In the genomic region with DNA sequence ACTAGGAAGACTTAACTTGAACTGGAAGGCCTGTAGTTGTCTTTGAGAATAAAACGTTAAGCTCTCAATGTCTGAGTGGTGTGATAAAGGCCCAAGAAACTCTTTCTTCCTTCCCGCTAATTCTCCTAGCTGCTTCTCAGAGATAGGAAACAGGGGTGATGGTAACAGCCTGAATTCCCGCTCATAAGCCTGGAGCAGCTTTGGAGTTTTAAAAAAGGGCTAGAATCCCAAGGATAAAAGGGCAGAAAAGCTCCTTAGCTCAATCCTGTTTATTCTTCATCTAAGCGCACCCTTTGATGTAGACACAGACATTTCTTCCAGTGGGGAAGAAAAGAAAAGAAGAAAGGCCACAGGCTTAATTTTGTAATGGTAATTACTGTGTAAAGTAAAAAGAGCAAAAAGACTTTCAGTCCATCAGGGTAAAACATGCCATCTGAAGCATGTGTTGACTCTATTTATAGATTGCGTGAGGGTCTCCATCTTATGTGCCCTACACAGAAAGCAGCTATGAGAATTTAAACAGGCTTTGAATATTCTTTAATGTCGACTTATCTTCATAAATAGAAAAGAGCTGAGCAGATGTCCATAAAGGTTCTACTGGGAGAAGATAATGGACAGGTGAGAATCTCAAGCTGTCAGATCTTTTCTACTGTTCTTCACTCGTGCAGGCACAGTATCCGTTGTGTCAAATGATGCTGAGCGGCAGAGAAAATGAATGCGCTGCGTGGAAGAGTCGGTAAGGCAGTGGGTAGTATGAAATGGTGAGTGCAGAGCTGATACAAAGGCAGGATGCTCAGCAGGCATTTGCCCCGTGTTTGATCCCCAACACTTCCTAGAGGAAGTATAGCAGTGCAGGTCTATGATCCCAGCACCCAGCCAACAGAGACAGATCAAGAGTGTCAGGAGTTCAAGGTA, we compare ENCODE assay signal across 28 mouse cellular contexts.
DNase-seq lines count a peak whose midpoint lies in the region; ATAC-seq and TF ChIP-seq lines count a peak whose summit lies in the region.
"Had no signal": no experiment of that assay in that cellular context is flagged by ENCODE, and none has a peak within 500 bp of the region (broad histone marks: within the 10 kb centered on the region; RNA-seq: fewer than 3 reads in every experiment).

No protein-coding gene starts in this region.

- peak; percentile 71 for DNase-seq in brain, embryonic 14.5 days (ENCODE audit: low read depth)
- no peak for DNase-seq in midbrain, postnatal 0 days (ENCODE audit: low spot score)
- DNase-seq in gastrocnemius, adult 2 months: no peak
- DNase-seq in left cerebral cortex, postnatal 14 days (ENCODE audit: low spot score in 2 of 2): no peak
- DNase-seq: adrenal gland, adult 8-10 months; cerebellum, adult 11 months; cerebellum, adult 9-10 months; gastrocnemius, postnatal 36 days; heart, adult 18-20 months; heart, postnatal 36 days; kidney, adult 9 months; kidney, postnatal 10 days; layer of hippocampus, postnatal 36 days; liver, postnatal 0 days; lung, postnatal 36 days; right cerebral cortex, postnatal 25 days; thymus, postnatal 14 days had no signal

- H3K4me3 ChIP-seq in forebrain, embryonic 13.5 days: no peak overlapping the region
- H3K4me3 ChIP-seq in forebrain, embryonic 16.5 days (replicated peaks; ENCODE audit: low read length): no peak overlapping the region
- no peak overlapping the region for H3K4me3 ChIP-seq in midbrain, embryonic 12.5 days
- H3K4me3 ChIP-seq in midbrain, postnatal 0 days (ENCODE audit: low read depth, low read length): no peak overlapping the region
- H3K4me3 ChIP-seq in gastrocnemius, adult 2 months: no peak overlapping the region
- H3K4me3 ChIP-seq: erythroblast, embryonic 14.5 days; hindbrain, embryonic 12.5 days; limb, embryonic 12.5 days; liver, embryonic 12.5 days; stomach, embryonic 15.5 days had no signal

- H3K27me3 ChIP-seq in forebrain, embryonic 13.5 days: no peaks in the 10 kb centered on the region
- no peaks in the 10 kb centered on the region for H3K27me3 ChIP-seq in forebrain, embryonic 16.5 days (replicated peaks; ENCODE audit: control insufficient read depth, insufficient read depth, low read length)
- no peaks in the 10 kb centered on the region for H3K27me3 ChIP-seq in midbrain, embryonic 12.5 days
- no peaks in the 10 kb centered on the region for H3K27me3 ChIP-seq in midbrain, postnatal 0 days (ENCODE audit: insufficient read depth, low read length)
- H3K27me3 ChIP-seq: hindbrain, embryonic 12.5 days; limb, embryonic 12.5 days; liver, embryonic 12.5 days; stomach, embryonic 15.5 days had no signal

- ATAC-seq in forebrain, embryonic 13.5 days: 0 out of 2 replicates have a peak, but pooled peaks have one; percentile 33
- ATAC-seq in forebrain, embryonic 16.5 days: no peak
- ATAC-seq in midbrain, embryonic 12.5 days (ENCODE audit: low FRiP score, low read depth): peak; percentile 59
- ATAC-seq in midbrain, postnatal 0 days (ENCODE audit: low FRiP score): peak; percentile 69
- ATAC-seq: intestine, embryonic 16.5 days; liver, embryonic 12.5 days; liver, postnatal 0 days had no signal

- H3K4me1 ChIP-seq in forebrain, embryonic 13.5 days: peaks cover 4% of the 10 kb centered on the region; the same call in 1 of the 2 replicates
- no peaks in the 10 kb centered on the region for H3K4me1 ChIP-seq in forebrain, embryonic 16.5 days (replicated peaks; ENCODE audit: control insufficient read depth, insufficient read depth, low read length)
- H3K4me1 ChIP-seq in midbrain, embryonic 12.5 days: peaks cover 9% of the 10 kb centered on the region
- no peaks in the 10 kb centered on the region for H3K4me1 ChIP-seq in midbrain, postnatal 0 days (ENCODE audit: insufficient read depth, low read length)
- H3K4me1 ChIP-seq: hindbrain, embryonic 12.5 days; liver, embryonic 12.5 days; stomach, embryonic 15.5 days had no signal

- no peak overlapping the region for H3K4me2 ChIP-seq in forebrain, embryonic 13.5 days
- no peak overlapping the region for H3K4me2 ChIP-seq in forebrain, embryonic 16.5 days (ENCODE audit: low read length)
- no peak overlapping the region for H3K4me2 ChIP-seq in midbrain, embryonic 12.5 days (replicated peaks)
- H3K4me2 ChIP-seq in midbrain, postnatal 0 days (ENCODE audit: low read depth, low read length, poor library complexity, severe bottlenecking): no peak overlapping the region
- H3K4me2 ChIP-seq: heart, embryonic 11.5 days; hindbrain, embryonic 12.5 days; limb, embryonic 12.5 days; liver, embryonic 12.5 days; stomach, embryonic 15.5 days had no signal

- 46% methylated on average over 13 of the region's 13 CpGs for WGBS in forebrain, embryonic 13.5 days
- WGBS in forebrain, embryonic 16.5 days: 52% methylated on average over 13 of the region's 13 CpGs
- 24% methylated on average over 13 of the region's 13 CpGs for whole genome bisulfite sequencing in midbrain, embryonic 12.5 days
- WGBS in midbrain, postnatal 0 days: 20% methylated on average over 13 of the region's 13 CpGs

- no peak for TF ChIP-seq CTCF in brain, embryonic 14.5 days (IDR thresholded peaks at IDR 0.05; ENCODE audit: borderline replicate concordance, extremely low read depth, insufficient read depth, insufficient read length)
- no peak for TF ChIP-seq CTCF in midbrain, postnatal 0 days (IDR thresholded peaks at IDR 0.05)
- TF ChIP-seq CTCF in gastrocnemius, adult 2 months (IDR thresholded peaks at IDR 0.05): no peak

- intact Hi-C loops in gastrocnemius, adult 2 months (cut with DNase I): no loop called here
- intact Hi-C loops in left cerebral cortex, postnatal 14 days (cut with DNase I): no loop called here

- no peak overlapping the region for H3K9ac ChIP-seq in forebrain, embryonic 13.5 days
- H3K9ac ChIP-seq in forebrain, embryonic 16.5 days (replicated peaks; ENCODE audit: low read depth, low read length): no peak overlapping the region
- no peak overlapping the region for H3K9ac ChIP-seq in midbrain, embryonic 12.5 days (replicated peaks)
- H3K9ac ChIP-seq in midbrain, postnatal 0 days (replicated peaks; ENCODE audit: low read length, poor library complexity, severe bottlenecking): no peak overlapping the region
- H3K9ac ChIP-seq: hindbrain, embryonic 12.5 days; limb, embryonic 12.5 days; liver, embryonic 12.5 days; liver, postnatal 0 days; stomach, embryonic 15.5 days had no signal

- H3K9me3 ChIP-seq in forebrain, embryonic 13.5 days (replicated peaks): no peaks in the 10 kb centered on the region
- no peaks in the 10 kb centered on the region for H3K9me3 ChIP-seq in forebrain, embryonic 16.5 days (ENCODE audit: control insufficient read depth, low read length)
- no peaks in the 10 kb centered on the region for H3K9me3 ChIP-seq in midbrain, embryonic 12.5 days
- H3K9me3 ChIP-seq in midbrain, postnatal 0 days (ENCODE audit: low read length): no peaks in the 10 kb centered on the region
- H3K9me3 ChIP-seq: hindbrain, embryonic 12.5 days; limb, embryonic 12.5 days; liver, embryonic 12.5 days; stomach, embryonic 15.5 days had no signal

- H3K27ac ChIP-seq in forebrain, embryonic 13.5 days: no peak overlapping the region
- H3K27ac ChIP-seq in forebrain, embryonic 16.5 days (ENCODE audit: low read length): no peak overlapping the region
- no peak overlapping the region; the same call in 1 of the 2 replicates for H3K27ac ChIP-seq in midbrain, embryonic 12.5 days (replicated peaks)
- peak overlapping the region; percentile 18 for H3K27ac ChIP-seq in midbrain, postnatal 0 days (ENCODE audit: low read depth, low read length)
- no peak overlapping the region for H3K27ac ChIP-seq in gastrocnemius, adult 2 months
- H3K27ac ChIP-seq: hindbrain, embryonic 12.5 days; limb, embryonic 12.5 days; liver, embryonic 12.5 days; stomach, embryonic 15.5 days had no signal

- no peaks in the 10 kb centered on the region for H3K36me3 ChIP-seq in forebrain, embryonic 13.5 days (ENCODE audit: poor library complexity, severe bottlenecking)
- no peaks in the 10 kb centered on the region for H3K36me3 ChIP-seq in forebrain, embryonic 16.5 days (ENCODE audit: control insufficient read depth, insufficient read depth)
- no peaks in the 10 kb centered on the region for H3K36me3 ChIP-seq in midbrain, embryonic 12.5 days
- H3K36me3 ChIP-seq in midbrain, postnatal 0 days (ENCODE audit: insufficient read depth, low read length): no peaks in the 10 kb centered on the region
- H3K36me3 ChIP-seq: G1E; hindbrain, embryonic 12.5 days; limb, embryonic 12.5 days; liver, embryonic 12.5 days; stomach, embryonic 15.5 days had no signal

- no peak for TF ChIP-seq POLR2A in brain, embryonic 14.5 days (IDR thresholded peaks at IDR 0.05; ENCODE audit: borderline replicate concordance, extremely low read depth, insufficient read depth, insufficient read length, poor library complexity, severe bottlenecking)
